Mouse (Mus musculus) brown adipose tissue, adult 24 weeks (tissue): ENCODE results near the gene Pllp. TPM values are rescaled to one million over a fixed set of nuclear protein-coding genes. Genes with fewer than 3 reads are reported as not detected.

Source experiments
- H3K27ac ChIP-seq: fragments of 200-500 bp; replicated peaks from 2 replicates; pipeline ENCODE4 v1.5.1; 2012; ENCODE audit warnings: low read depth, mild to moderate bottlenecking, low read length
- H3K4me1 ChIP-seq: fragments of 200-500 bp; 2 replicates; pipeline ENCODE4 v1.6.1; 2012; ENCODE audit warnings: low read length, mixed read lengths; ENCODE audit not compliant: control insufficient read depth, insufficient read depth, insufficient read length
- H3K4me3 ChIP-seq: fragments of 200-500 bp; 2 replicates; pipeline ENCODE4 v1.5.1; 2012; ENCODE audit warnings: low read depth, mild to moderate bottlenecking, low read length, moderate library complexity; ENCODE audit not compliant: insufficient read depth
- polyA plus RNA-seq: library from polyadenylated mRNA; stranded (reverse); fragments of >200 nt; gene quantifications from 2 replicates; pipeline ENCODE4 v1.2.4, GENCODE M21; 2012; ENCODE audit not compliant: missing spikeins, insufficient read depth, insufficient read length

Gene Pllp
- polyA plus RNA-seq, 1 experiment, result 1.9 TPM

DNA sequence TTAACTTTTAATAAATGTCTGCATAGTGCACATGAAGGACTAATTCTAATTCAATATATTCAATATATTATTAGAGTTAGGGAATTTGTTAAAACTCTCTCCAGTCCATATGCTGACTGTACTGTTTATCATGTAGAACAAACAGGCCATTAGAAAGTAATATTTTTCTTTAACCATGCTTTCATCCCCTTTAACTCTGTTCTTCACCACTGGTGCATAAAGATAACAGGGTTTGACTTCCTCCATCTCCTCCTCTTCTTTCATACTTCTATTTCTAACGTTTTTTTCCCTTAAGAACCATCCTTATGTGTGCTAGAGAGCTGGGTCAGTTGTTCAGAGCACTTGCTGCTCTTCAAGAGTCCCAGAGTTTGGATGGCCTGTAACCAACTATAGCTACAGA, 50.9 kb downstream of the Pllp start:
- Histone ChIP-seq H3K27ac (no peak overlapping the region), H3K4me3 (no peak overlapping the region), H3K4me1 (no peaks in the 10 kb centered on the region)

DNA sequence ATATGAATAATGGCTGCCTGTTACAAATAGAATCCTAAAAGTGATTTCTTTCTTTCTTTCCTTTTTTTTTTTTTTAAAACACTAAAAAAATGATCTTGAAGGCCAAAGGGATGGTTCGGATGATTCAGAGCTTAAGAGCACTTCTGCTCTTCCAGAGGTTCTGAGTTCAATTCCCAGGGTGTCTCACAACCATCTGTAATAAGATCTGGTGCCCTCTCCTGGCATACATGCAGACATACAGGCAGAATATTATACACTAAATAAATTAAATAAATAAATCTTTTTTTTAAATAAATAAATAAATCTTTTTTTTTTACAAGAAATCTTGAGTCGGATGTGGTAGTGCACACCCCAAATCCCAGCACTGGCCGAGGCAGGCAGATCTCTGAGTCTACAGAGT, 54.1 kb downstream of the Pllp start:
- Histone ChIP-seq H3K4me3 (no peak overlapping the region), H3K4me1 (no peaks in the 10 kb centered on the region), H3K27ac (no peak overlapping the region)

DNA sequence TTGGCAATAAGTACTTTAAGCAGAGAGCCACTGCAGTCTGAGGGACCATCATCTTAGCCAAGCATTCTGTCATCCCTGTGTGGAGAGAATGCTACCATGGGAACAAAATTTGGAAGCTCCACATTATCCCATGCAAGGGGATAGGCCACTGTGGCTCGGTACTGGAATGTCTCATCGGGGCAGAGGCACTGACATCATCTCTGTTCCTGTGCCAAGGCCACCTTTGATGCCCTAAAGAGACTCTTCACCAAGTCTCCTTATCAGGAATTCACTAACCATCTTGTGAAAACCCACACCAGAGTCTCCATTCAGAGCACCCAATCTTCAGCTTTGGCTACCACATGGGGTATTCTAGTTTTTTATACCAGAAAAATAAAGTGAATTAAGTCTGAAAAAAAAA, 54.9 kb downstream of the Pllp start:
- Histone ChIP-seq H3K27ac (no peak overlapping the region), H3K4me1 (no peaks in the 10 kb centered on the region), H3K4me3 (no peak overlapping the region)

DNA sequence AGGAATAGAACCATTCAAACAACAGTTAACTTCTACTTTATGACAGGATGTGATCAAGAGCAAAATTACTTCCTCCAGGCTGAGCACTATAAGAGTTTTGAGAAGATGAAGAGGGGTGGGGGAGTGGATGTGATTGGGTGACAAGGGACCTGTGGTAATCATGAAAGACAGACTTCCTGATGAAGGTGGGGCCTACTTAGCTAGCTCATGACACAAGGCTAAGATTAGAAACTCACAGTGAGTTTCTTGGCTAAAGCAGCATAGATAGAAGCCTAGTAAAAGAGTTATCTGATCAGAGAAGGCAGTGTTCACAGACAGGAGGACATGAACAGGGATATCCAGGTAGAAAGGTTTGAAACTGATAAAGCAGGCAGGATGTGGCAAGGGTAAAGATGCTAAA, 61.9 kb downstream of the Pllp start:
- Histone ChIP-seq H3K4me1 (no peaks in the 10 kb centered on the region), H3K27ac (no peak overlapping the region), H3K4me3 (no peak overlapping the region)

DNA sequence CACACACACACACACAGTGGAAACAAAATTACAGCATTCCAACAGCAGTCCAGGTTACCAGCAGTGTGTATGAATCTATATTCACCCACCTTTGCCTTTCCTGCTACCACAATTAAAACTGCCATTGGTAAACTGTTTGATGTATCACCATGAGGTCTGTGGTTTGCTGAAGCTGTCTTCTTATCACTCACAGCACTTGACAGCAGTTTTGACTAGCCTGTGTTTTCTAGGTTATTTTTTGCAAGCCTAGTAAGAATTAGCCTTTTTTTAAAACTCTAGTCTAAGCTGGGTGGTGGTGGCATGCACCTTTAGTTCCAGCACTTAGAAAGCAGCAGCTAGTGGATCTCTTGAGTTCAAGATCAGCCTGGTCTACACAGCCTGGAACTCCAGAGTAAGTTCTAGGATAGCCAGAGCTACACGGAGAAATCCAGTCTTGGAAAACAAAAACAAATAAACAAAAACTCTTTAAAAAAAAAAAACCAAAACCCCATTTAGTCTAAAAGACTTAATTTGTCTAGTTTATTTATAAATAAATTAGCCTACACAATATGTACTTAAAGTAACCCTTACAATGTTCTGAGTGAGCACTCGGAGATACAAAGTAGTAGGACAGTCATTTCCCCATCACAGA, 62.4 kb downstream of the Pllp start:
- Histone ChIP-seq H3K27ac (no peak overlapping the region), H3K4me3 (no peak overlapping the region), H3K4me1 (no peaks in the 10 kb centered on the region)

Other genes starting within 250 kb of the Pllp start
- 4.9 and 6.0 TPM in 2 replicates for gene Cpne2, start 163.3 kb downstream of the Pllp start, polyA plus RNA-seq
- 13.9 and 15.6 TPM in 2 replicates for gene Rspry1, start 94.3 kb downstream of the Pllp start, polyA plus RNA-seq
- 31.0 and 41.0 TPM in 2 replicates for gene Fam192a, start 94.3 kb downstream of the Pllp start, polyA plus RNA-seq
- gene Arl2bp, start 29.7 kb downstream of the Pllp start, polyA plus RNA-seq, result 36.3 and 47.8 TPM in 2 replicates
- gene Ccl22, start 49.3 kb upstream of the Pllp start, polyA plus RNA-seq, result not detected in 2 replicates
- gene Cx3cl1, start 75.7 kb upstream of the Pllp start, polyA plus RNA-seq, result 1.7 and 2.2 TPM in 2 replicates
- not detected in 2 replicates for gene Ccl17, start 114.2 kb upstream of the Pllp start, polyA plus RNA-seq
- gene Coq9, start 142.0 kb upstream of the Pllp start, polyA plus RNA-seq, result 313 and 387 TPM in 2 replicates
- gene Ciapin1, start 142.1 kb upstream of the Pllp start, polyA plus RNA-seq, result 61.4 and 80.8 TPM in 2 replicates
- 55.0 and 64.8 TPM in 2 replicates for gene Polr2c, start 161.2 kb upstream of the Pllp start, polyA plus RNA-seq
- 3.8 and 8.4 TPM in 2 replicates for gene Dok4, start 180.1 kb upstream of the Pllp start, polyA plus RNA-seq
- 1.2 and 1.5 TPM in 2 replicates for gene Ccdc102a, start 221.8 kb upstream of the Pllp start, polyA plus RNA-seq
- gene Adgrg5, start 227.4 kb upstream of the Pllp start, polyA plus RNA-seq, result not detected in 2 replicates